Mouse (Mus musculus): ENCODE measurements around the gene Arhgef17.

- no peak for TF ChIP-seq CTCF (IDR thresholded peaks at IDR 0.05; ENCODE audit: low read depth)
- no peak for TF ChIP-seq EP300 (optimal IDR thresholded peaks at IDR 0.05)
Measured at GRCm38 (mm10) chr7:100952686-100953085, 20.8 kb upstream of the Arhgef17 start.
